Mouse (Mus musculus) erythroblast, embryonic 14.5 days (primary cell): ENCODE measurements around the gene Magi1.

ENCODE experiments used
- GATA1 ChIP-seq: IDR thresholded peaks from 2 replicates; pipeline ENCODE4 v1.6.1; 2012; ENCODE audit warnings: low read length, inconsistent platforms, mixed read lengths
- TAL1 ChIP-seq: IDR thresholded peaks from 3 replicates; pipeline ENCODE4 v1.6.1; 2012; ENCODE audit warnings: low read length, inconsistent platforms, mixed read lengths

- TF ChIP-seq TAL1 (no peak), GATA1 (no peak)
These were observed 52.8 kb downstream of the Magi1 start for GRCm38 (mm10) chr6:94230918-94231317.
